Mouse (Mus musculus) bone marrow, adult 2 months (tissue): Measurements from ENCODE around the gene Lpcat3.

Experiments used
- CTCF ChIP-seq: fragments of 200-500 bp; IDR thresholded peaks from 2 replicates; pipeline ENCODE4 v1.5.1; 2011; ENCODE audit warnings: low read length, control low read depth; ENCODE audit not compliant: control insufficient read depth, insufficient read depth
- POLR2A ChIP-seq: fragments of 200-500 bp; IDR thresholded peaks from 2 replicates; pipeline ENCODE4 v1.6.1; 2011; ENCODE audit warnings: low read depth, mild to moderate bottlenecking, control low read depth, low read length, borderline replicate concordance; ENCODE audit not compliant: control insufficient read depth

DNA sequence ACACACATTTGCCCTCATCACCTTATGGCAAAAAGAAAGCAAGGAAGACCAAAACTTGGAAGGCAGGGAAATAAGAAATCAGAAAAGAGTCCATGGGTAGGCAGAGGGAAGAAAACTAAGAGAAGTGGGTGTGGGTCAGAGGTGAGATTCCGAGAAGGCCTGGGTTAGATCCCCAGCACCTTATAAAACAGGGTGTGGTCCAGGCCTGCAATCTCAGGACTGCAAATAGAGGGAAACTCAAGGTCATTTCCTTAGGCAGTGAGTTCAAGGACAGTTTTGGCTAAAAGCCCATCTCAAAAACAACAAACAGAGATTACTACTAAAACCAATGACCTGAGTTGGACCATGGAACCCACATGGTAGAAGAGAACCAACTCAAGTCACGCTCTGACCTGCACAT, 91.0 kb downstream of the Lpcat3 start:
- no peak for TF ChIP-seq POLR2A
- no peak for TF ChIP-seq CTCF
